Mouse (Mus musculus) bone marrow, adult 2 months (tissue): ENCODE measurements around the gene Creb3l4. TPM values are rescaled to one million over a fixed set of nuclear protein-coding genes. Genes with fewer than 3 reads are reported as not detected.
A peak's percentile ranks its signal among the peaks of the same experiment; 100 is the strongest.
"Not testable (repeated sequence)": the region's sequence is repeated elsewhere in the genome, so short reads cannot be mapped to it uniquely, and the experiment has no call there.

Experiments
- H3K27ac ChIP-seq: fragments of 200-500 bp; 2 replicates; pipeline ENCODE4 v1.5.1; 2012; ENCODE audit warnings: low read depth, mild to moderate bottlenecking, control low read depth, inconsistent platforms, low read length; ENCODE audit not compliant: control insufficient read depth, poor library complexity, insufficient read depth
- H3K4me1 ChIP-seq: fragments of 200-500 bp; 2 replicates; pipeline ENCODE4 v1.6.1; 2011; ENCODE audit warnings: low read length; ENCODE audit not compliant: control insufficient read depth, insufficient read depth
- H3K4me3 ChIP-seq: fragments of 200-500 bp; replicated peaks from 2 replicates; pipeline ENCODE3; 2011; ENCODE audit warnings: mild to moderate bottlenecking, low read depth, low read length, control low read depth; ENCODE audit not compliant: control insufficient read depth
- CTCF ChIP-seq: fragments of 200-500 bp; IDR thresholded peaks from 2 replicates; pipeline ENCODE4 v1.5.1; 2011; ENCODE audit warnings: low read length, control low read depth; ENCODE audit not compliant: control insufficient read depth, insufficient read depth
- POLR2A ChIP-seq: fragments of 200-500 bp; IDR thresholded peaks from 2 replicates; pipeline ENCODE4 v1.6.1; 2011; ENCODE audit warnings: low read depth, mild to moderate bottlenecking, control low read depth, low read length, borderline replicate concordance; ENCODE audit not compliant: control insufficient read depth
- WGBS: fragments of 180-500 bp; shearing (Covaris S2); methylation state at CpG from one replicate; pipeline ENCODE4 v1.1.7; 2018; 5-methylcytosine and 5-hydroxymethylcytosine counted together
- polyA plus RNA-seq: library from polyadenylated mRNA; stranded (reverse); fragments of >200 nt; gene quantifications from 2 replicates; pipeline ENCODE4 v1.2.4, GENCODE M21; 2011; ENCODE audit warnings: low replicate concordance; ENCODE audit not compliant: missing spikeins, insufficient read depth, insufficient read length

Creb3l4 gene
- not detected in 2 replicates for polyA plus RNA-seq

DNA sequence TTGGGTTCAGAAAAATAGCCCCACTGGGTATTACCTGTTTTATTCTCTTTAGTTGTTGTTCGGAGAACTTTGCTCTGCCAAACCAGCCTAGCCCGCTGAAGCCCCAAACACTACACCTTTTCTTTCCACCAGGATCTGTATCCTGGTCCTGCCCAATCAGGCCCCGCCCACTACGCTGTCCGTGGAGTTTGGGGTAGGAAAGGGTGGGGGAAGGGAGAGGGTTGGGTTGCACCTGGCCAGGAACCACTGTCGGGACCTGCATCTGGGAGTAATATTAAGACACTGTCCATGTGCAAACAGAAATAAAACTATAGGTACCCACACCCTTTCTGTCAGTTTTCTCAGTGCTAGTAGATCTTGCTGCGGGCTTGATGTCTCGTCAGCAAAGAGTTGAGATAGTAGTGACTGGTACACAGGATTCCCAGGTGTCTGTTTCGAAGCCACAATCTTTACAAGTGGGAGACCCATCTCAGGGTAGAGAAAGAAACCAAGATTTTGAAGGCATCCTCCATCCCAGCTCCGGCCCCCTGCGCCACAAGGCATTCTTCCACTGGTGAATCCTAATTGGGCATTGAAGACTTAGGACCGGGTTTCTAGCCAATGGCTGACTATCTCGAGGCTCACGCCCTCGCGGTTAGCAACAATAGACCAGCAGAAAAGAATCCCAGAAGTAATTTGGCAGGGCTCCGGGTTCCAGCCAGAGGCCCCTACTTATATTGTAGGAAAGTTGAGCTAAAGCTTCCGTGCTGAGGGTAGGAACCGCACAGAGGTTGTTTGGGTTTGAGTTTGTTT, at the start of gene Creb3l4:
Creb3l4 (minus strand) TSS at position 529 of the 792 bp plus-strand sequence.
- 73% methylated on average over 19 of the region's 19 CpGs for WGBS
- TF ChIP-seq CTCF (no peak), POLR2A (no peak)
- peaks cover 5% of the 10 kb centered on the region; the same call in 1 of the 2 replicates for H3K4me1 ChIP-seq
- no peak within 1 kb of the TSS for H3K4me3 ChIP-seq
- H3K27ac ChIP-seq = no peak within 1 kb of the TSS

DNA sequence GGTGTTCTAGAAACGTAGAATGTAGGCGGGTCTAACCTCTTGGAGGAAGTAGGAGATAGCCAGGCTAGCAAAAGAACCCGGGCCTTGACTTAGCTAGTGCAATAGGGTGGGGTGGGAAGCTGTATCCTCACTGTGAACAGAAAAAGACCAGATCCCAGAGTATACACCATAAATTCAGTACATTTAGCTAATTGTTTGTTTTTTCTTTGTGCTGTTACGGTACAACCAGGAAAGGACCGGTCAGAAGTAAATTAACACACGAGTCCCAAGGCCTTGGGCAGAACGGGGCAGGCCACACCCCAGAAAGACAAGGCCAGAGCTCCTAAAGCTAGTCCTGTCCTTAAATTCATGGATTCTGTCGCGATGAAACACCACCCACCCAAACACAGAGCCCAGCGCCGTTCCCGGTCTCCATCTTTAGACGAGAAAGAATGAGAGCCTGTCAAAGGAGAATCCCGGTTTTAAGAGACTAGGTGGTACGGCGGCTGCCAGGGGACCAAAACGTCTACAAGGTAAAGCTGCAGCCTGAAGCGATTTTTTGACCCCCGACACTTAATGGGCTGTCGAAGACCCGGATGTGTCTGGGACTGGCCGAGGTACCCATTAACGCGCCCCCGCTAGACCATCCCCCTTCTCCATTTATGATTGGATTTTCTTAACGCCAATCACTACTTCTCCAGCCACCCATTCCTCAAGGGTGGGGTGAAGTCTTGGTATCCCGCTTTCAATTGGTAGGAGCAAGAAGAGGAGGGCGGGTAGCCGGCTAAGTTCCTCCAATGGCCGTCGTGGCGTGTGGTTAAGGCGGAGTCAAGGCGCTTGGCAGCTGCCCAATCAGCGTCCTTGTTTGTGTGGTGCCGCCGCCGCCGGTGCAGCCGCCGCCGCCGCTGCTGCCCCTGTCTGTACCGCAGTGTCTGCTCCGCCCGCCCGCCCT, 49.3 kb upstream of the Creb3l4 start, which contains the start of gene Gatad2b:
Gatad2b (plus strand) TSS at position 834 of the 931 bp plus-strand sequence.
- under 1% methylated on average over 47 of the region's 47 CpGs for WGBS
- TF ChIP-seq CTCF (no peak), POLR2A (no peak; the same call in 1 of the 2 replicates)
- Histone ChIP-seq H3K4me1 (no peaks in the 10 kb centered on the region; the same call in 1 of the 2 replicates), H3K4me3 (peak within 1 kb of the TSS; percentile 91), H3K27ac (peak within 1 kb of the TSS; percentile 89)

DNA sequence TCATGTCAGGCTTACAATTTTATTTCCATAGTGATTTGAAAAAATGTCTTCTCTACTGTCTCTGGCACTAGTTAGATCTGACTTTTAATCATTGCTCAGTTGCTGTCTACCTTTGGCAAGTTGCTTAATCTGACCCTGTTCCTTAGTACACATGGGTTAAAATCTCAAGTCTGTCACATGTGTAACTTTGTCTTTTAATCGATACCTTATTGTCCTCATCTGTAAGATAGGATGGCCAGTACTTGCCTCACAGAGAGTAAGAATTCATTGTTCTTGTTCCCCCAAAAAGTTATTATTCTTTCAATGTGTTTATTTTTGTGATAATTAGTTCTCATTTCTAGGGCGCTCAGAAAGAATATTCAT, 48.7 kb upstream of the Creb3l4 start:
- WGBS = 12% methylated on average over 2 of the region's 2 CpGs
- Histone ChIP-seq H3K27ac (no peak overlapping the region; the same call in 1 of the 2 replicates), H3K4me1 (no peaks in the 10 kb centered on the region; the same call in 1 of the 2 replicates), H3K4me3 (no peak overlapping the region)
- no peak for TF ChIP-seq CTCF
- no peak for TF ChIP-seq POLR2A

GRCm38 (mm10) chr3:90290602-90291001, 47.3 kb upstream of the Creb3l4 start:
- TF ChIP-seq POLR2A (no peak), CTCF (no peak)
- Histone ChIP-seq H3K27ac (no peak overlapping the region), H3K4me1 (no peaks in the 10 kb centered on the region; the same call in 1 of the 2 replicates), H3K4me3 (no peak overlapping the region)
- 91% methylated on average over 1 of the region's 1 CpGs for WGBS

GRCm38 (mm10) chr3:90289403-90289802, 46.1 kb upstream of the Creb3l4 start:
- 60% methylated on average over 3 of the region's 3 CpGs for WGBS
- not testable (repeated sequence) for H3K4me1 ChIP-seq, H3K4me3 ChIP-seq, H3K27ac ChIP-seq

DNA sequence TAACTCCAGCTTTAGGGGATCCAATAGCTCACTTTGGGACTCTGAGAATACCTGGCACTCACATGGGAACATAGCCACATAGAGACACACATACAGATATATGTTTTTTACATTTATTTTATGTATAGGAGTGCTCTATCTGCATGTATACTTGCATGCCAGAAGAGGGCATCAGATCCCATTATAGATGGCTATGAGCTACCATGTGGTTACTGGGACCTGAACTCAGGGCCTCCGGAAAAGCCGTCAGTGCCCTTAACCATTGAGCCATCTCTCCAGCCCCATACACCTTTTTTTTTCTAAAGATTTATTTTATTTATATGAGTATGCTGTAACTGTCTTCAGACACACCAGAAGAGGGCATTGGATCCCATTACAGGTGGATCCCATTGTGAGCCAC, 40.8 kb upstream of the Creb3l4 start:
- whole genome bisulfite sequencing = 88% methylated on average over 2 of the region's 2 CpGs
- Histone ChIP-seq H3K4me3 (no peak overlapping the region), H3K27ac (no peak overlapping the region), H3K4me1 (no peaks in the 10 kb centered on the region)
- no peak for TF ChIP-seq POLR2A

DNA sequence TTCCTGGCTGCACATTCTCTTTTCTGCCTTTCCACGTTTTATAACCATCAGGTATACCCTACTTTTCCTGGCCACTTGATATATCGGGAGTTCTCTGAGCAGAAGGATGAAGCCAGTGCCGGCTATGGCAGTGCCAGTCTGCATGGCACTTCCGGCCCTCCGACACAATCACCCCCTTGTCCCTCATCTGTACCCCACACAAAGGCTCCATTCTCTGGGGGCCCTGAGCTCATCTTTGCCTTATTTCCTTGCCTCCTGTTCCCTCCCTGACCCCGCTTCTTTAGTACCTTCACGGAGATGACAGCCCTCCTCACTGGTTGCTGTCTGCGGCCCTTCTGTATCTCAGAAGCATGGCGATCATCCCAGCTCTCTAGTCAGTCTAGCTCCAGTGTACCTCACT, 37.4 kb upstream of the Creb3l4 start:
- H3K4me3 ChIP-seq = no peak overlapping the region
- TF ChIP-seq CTCF (no peak), POLR2A (no peak)
- WGBS = 88% methylated on average over 9 of the region's 9 CpGs
- no peaks in the 10 kb centered on the region for H3K4me1 ChIP-seq
- no peak overlapping the region for H3K27ac ChIP-seq

DNA sequence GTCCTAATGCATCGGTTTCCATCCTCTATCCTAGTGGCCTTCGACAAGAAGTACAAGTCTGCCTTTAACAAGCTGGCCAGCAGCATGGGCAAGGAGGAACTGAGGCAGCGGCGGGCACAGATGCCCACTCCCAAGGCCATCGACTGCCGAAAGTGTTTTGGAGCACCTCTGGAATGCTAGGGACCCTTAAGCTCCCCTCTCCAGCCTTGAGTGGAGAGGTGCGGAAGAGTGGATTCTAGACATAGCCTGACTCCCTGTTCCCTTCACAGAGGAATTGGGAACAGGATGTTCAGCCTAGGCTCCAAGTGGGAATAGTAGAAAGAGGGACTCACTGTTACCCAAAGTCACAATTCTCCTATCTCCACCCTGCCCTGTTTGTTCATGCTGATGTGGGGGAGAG, 36.4 kb upstream of the Creb3l4 start:
- no peak overlapping the region for H3K27ac ChIP-seq
- TF ChIP-seq POLR2A (no peak), CTCF (no peak)
- 90% methylated on average over 7 of the region's 7 CpGs for WGBS
- no peaks in the 10 kb centered on the region for H3K4me1 ChIP-seq
- H3K4me3 ChIP-seq = no peak overlapping the region
